Mouse (Mus musculus) liver, embryonic 16.5 days (tissue): ENCODE measurements around the gene Arid5b. TPM values are rescaled to one million over a fixed set of nuclear protein-coding genes. Genes with fewer than 3 reads are reported as not detected.

Experiments used
- ATAC-seq: fragments of 200-750 bp; cut with Nextera tagmentation; 2 replicates; pipeline ENCODE4 v1.8.0; 2017; ENCODE audit warnings: low read depth, mild to moderate bottlenecking, moderate number of reproducible peaks, moderate library complexity
- H3K27ac ChIP-seq: fragments of 300-500 bp; sonication (generic); 2 replicates; pipeline ENCODE4 v1.5.1; 2014; ENCODE audit warnings: mild to moderate bottlenecking, low read length
- H3K27me3 ChIP-seq: fragments of 300-500 bp; sonication (generic); 2 replicates; pipeline ENCODE4 v1.6.1; 2014; ENCODE audit warnings: low read depth, low read length, mixed read lengths; ENCODE audit not compliant: control insufficient read depth, insufficient read depth
- H3K36me3 ChIP-seq: fragments of 300-500 bp; sonication (generic); 2 replicates; pipeline ENCODE4 v1.6.1; 2014; ENCODE audit warnings: mild to moderate bottlenecking; ENCODE audit not compliant: control insufficient read depth, insufficient read depth
- H3K4me1 ChIP-seq: fragments of 300-500 bp; sonication (generic); 2 replicates; pipeline ENCODE4 v1.6.1; 2014; ENCODE audit warnings: low read depth, low read length, mixed read lengths; ENCODE audit not compliant: control insufficient read depth
- H3K4me2 ChIP-seq: fragments of 300-500 bp; sonication (generic); 2 replicates; pipeline ENCODE4 v1.6.1; 2014; ENCODE audit warnings: low read depth, low read length, mixed read lengths
- H3K4me3 ChIP-seq: fragments of 300-500 bp; sonication (generic); 2 replicates; pipeline ENCODE4 v1.5.1; 2014; ENCODE audit warnings: low read depth, mild to moderate bottlenecking, low read length
- H3K9ac ChIP-seq: fragments of 300-500 bp; sonication (generic); 2 replicates; pipeline ENCODE4 v1.6.1; 2014; ENCODE audit warnings: low read depth, low read length
- H3K9me3 ChIP-seq: fragments of 300-500 bp; sonication (generic); replicated peaks from 2 replicates; pipeline ENCODE4 v1.6.1; 2016; ENCODE audit warnings: low read length; ENCODE audit not compliant: control insufficient read depth
- whole genome bisulfite sequencing: fragments of 180-500 bp; shearing (Covaris S2); extraction: QIAGEN DNeasy Blood & Tissue Kit; methylation state at CpG from one replicate; pipeline ENCODE4 v1.1.7; 2014; ENCODE audit not compliant: insufficient replicate concordance; 5-methylcytosine and 5-hydroxymethylcytosine counted together
- polyA plus RNA-seq: library from polyadenylated mRNA; unstranded; fragments of >200 nt; fragmentation: Nextera tagmentation; extraction: Ambion mirVana; gene quantifications from 2 replicates; pipeline ENCODE4 v1.2.1, GENCODE M21; 2015

Arid5b gene
- polyA plus RNA-seq, 1 experiment from 2014 or later, result 7.8 TPM

GRCm38 (mm10) chr10:68301013-68301412 is 22.5 kb upstream of the Arid5b start:
- Histone ChIP-seq H3K36me3 (no peaks in the 10 kb centered on the region), H3K4me1 (no peaks in the 10 kb centered on the region), H3K9ac (no peak overlapping the region), H3K27ac (no peak overlapping the region), H3K9me3 (no peaks in the 10 kb centered on the region), H3K4me3 (no peak overlapping the region), H3K4me2 (no peak overlapping the region), H3K27me3 (no peaks in the 10 kb centered on the region)
- no peak for ATAC-seq
- 55% methylated on average over 7 of the region's 7 CpGs for WGBS

- Histone ChIP-seq H3K4me3 (no peak overlapping the region), H3K27me3 (no peaks in the 10 kb centered on the region), H3K27ac (no peak overlapping the region), H3K4me2 (no peak overlapping the region), H3K4me1 (no peaks in the 10 kb centered on the region), H3K36me3 (no peaks in the 10 kb centered on the region), H3K9ac (no peak overlapping the region), H3K9me3 (no peaks in the 10 kb centered on the region; the same call in 1 of the 2 replicates)
- ATAC-seq, result no peak
- 74% methylated on average over 4 of the region's 4 CpGs for WGBS
These were observed 10.9 kb upstream of the Arid5b start for GRCm38 (mm10) chr10:68289465-68289864.

- peak overlapping the region; percentile 73 for H3K27ac ChIP-seq
- H3K4me3 ChIP-seq, result peak overlapping the region; percentile 45
- peak overlapping the region; percentile 59 for H3K9ac ChIP-seq
- peak overlapping the region; percentile 67 for H3K4me2 ChIP-seq
- no peaks in the 10 kb centered on the region for H3K36me3 ChIP-seq
- peaks cover 18% of the 10 kb centered on the region for H3K27me3 ChIP-seq
- peak; percentile 85 for ATAC-seq
- no peaks in the 10 kb centered on the region for H3K9me3 ChIP-seq
- H3K4me1 ChIP-seq, result peaks cover 6% of the 10 kb centered on the region
- WGBS, result under 1% methylated on average over 27 of the region's 27 CpGs
These were observed 4.2 kb upstream of the Arid5b start for GRCm38 (mm10) chr10:68282466-68283391.

GRCm38 (mm10) chr10:68281775-68282106 is 3.2 kb upstream of the Arid5b start:
- H3K36me3 ChIP-seq, result no peaks in the 10 kb centered on the region
- H3K9me3 ChIP-seq, result no peaks in the 10 kb centered on the region
- H3K27ac ChIP-seq, result no peak overlapping the region
- H3K4me3 ChIP-seq, result no peak overlapping the region
- no peak overlapping the region for H3K9ac ChIP-seq
- WGBS, result 54% methylated on average over 3 of the region's 3 CpGs
- ATAC-seq, result no peak
- peaks cover 24% of the 10 kb centered on the region for H3K27me3 ChIP-seq
- H3K4me1 ChIP-seq, result peaks cover 6% of the 10 kb centered on the region
- H3K4me2 ChIP-seq, result no peak overlapping the region

GRCm38 (mm10) chr10:68281076-68281774 is 2.7 kb upstream of the Arid5b start:
- H3K27me3 ChIP-seq, result peaks cover 24% of the 10 kb centered on the region
- no peak overlapping the region for H3K27ac ChIP-seq
- no peak for ATAC-seq
- no peaks in the 10 kb centered on the region for H3K9me3 ChIP-seq
- no peak overlapping the region for H3K4me3 ChIP-seq
- WGBS, result 44% methylated on average over 6 of the region's 6 CpGs
- no peaks in the 10 kb centered on the region for H3K36me3 ChIP-seq
- H3K4me1 ChIP-seq, result peaks cover 6% of the 10 kb centered on the region
- no peak overlapping the region for H3K4me2 ChIP-seq
- H3K9ac ChIP-seq, result no peak overlapping the region

GRCm38 (mm10) chr10:68279516-68280501 is 1.3 kb upstream of the Arid5b start:
- ATAC-seq, result no peak
- Histone ChIP-seq H3K9ac (peak overlapping the region; percentile 2), H3K27ac (peak overlapping the region; percentile 22), H3K4me3 (peak overlapping the region; percentile 61), H3K4me1 (peaks cover 6% of the 10 kb centered on the region), H3K9me3 (no peaks in the 10 kb centered on the region), H3K27me3 (peaks cover 24% of the 10 kb centered on the region), H3K4me2 (peak overlapping the region; percentile 65), H3K36me3 (no peaks in the 10 kb centered on the region)
- WGBS, result under 1% methylated on average over 41 of the region's 41 CpGs

- 0% methylated on average over 15 of the region's 15 CpGs for WGBS
- Histone ChIP-seq H3K27ac (peak overlapping the region; percentile 79), H3K4me1 (peaks cover 4% of the 10 kb centered on the region), H3K4me2 (peak overlapping the region; percentile 65), H3K36me3 (no peaks in the 10 kb centered on the region), H3K4me3 (peak overlapping the region; percentile 61), H3K9me3 (no peaks in the 10 kb centered on the region), H3K27me3 (peaks cover 24% of the 10 kb centered on the region), H3K9ac (peak overlapping the region; percentile 53)
- ATAC-seq, result no peak
These were observed 829 bp downstream of the Arid5b start for GRCm38 (mm10) chr10:68277671-68278151.

GRCm38 (mm10) chr10:68276976-68277441 is 1.5 kb downstream of the Arid5b start:
- Histone ChIP-seq H3K27ac (peak overlapping the region; percentile 80), H3K4me2 (peak overlapping the region; percentile 65), H3K9ac (peak overlapping the region; percentile 63), H3K9me3 (no peaks in the 10 kb centered on the region), H3K4me1 (peaks cover under 1% of the 10 kb centered on the region), H3K27me3 (peaks cover 24% of the 10 kb centered on the region), H3K4me3 (peak overlapping the region; percentile 61), H3K36me3 (no peaks in the 10 kb centered on the region)
- WGBS, result 0% methylated on average over 34 of the region's 34 CpGs
- ATAC-seq, result peak; percentile 55
